Mouse (Mus musculus): ENCODE measurements around the gene Vmn2r5. TPM values are rescaled to one million over a fixed set of nuclear protein-coding genes. Genes with fewer than 3 reads are reported as not detected.
"Not testable (repeated sequence)": the region's sequence is repeated elsewhere in the genome, so short reads cannot be mapped to it uniquely, and the experiment has no call there.

The Vmn2r5 gene
- not detected in 2 replicates for polyA plus RNA-seq (2015; fragmentation: Nextera tagmentation; extraction: Ambion mirVana)

- H3K4me3 ChIP-seq; H3K9me3 ChIP-seq; H3K9ac ChIP-seq; H3K4me1 ChIP-seq (replicated peaks); H3K27me3 ChIP-seq; H3K36me3 ChIP-seq; H3K27ac ChIP-seq (replicated peaks); H3K4me2 ChIP-seq; ATAC-seq (ENCODE audit: low read depth): not testable (repeated sequence)
- WGBS = 100% methylated on average over 1 of the region's 2 CpGs
Observed at GRCm38 (mm10) chr3:64509742-64510141, at the start of gene Vmn2r5. TSS of gene Vmn2r5 (minus strand) at chr3:64509842.

GRCm38 (mm10) chr3:64523585-64523984, 13.9 kb upstream of the Vmn2r5 start:
- H3K4me1 ChIP-seq (replicated peaks); H3K9ac ChIP-seq; ATAC-seq (ENCODE audit: low read depth); H3K9me3 ChIP-seq; H3K4me3 ChIP-seq; H3K27me3 ChIP-seq; H3K36me3 ChIP-seq; H3K27ac ChIP-seq (replicated peaks); H3K4me2 ChIP-seq: not testable (repeated sequence)
- WGBS = 78% methylated on average over 1 of the region's 1 CpGs

Other genes starting within 250 kb of the Vmn2r5 start
- gene Vmn2r3, start 220.1 kb downstream of the Vmn2r5 start, polyA plus RNA-seq (2015; fragmentation: Nextera tagmentation; extraction: Ambion mirVana) = not detected in 2 replicates
- not detected in 2 replicates for gene Vmn2r4, start 94.5 kb downstream of the Vmn2r5 start, polyA plus RNA-seq (2015; fragmentation: Nextera tagmentation; extraction: Ambion mirVana)
- not detected in 2 replicates for gene Vmn2r6, start 56.0 kb upstream of the Vmn2r5 start, polyA plus RNA-seq (2015; fragmentation: Nextera tagmentation; extraction: Ambion mirVana)

Data from neural tube, embryonic 13.5 days (tissue).